Mouse (Mus musculus) intestine, embryonic 14.5 days (tissue): ENCODE results near the gene Supt3. TPM values are rescaled to one million over a fixed set of nuclear protein-coding genes. Genes with fewer than 3 reads are reported as not detected.

ENCODE experiments used
- ATAC-seq: fragments of 200-750 bp; cut with Nextera tagmentation; replicated peaks from 2 replicates; pipeline ENCODE4 v1.8.0; 2017; ENCODE audit warnings: low read depth, moderate number of reproducible peaks, moderate TSS enrichment, moderate library complexity; ENCODE audit not compliant: low FRiP score, low TSS enrichment
- DNase-seq: peaks from one replicate; pipeline ENCODE4 v3.0.0-alpha.2; 2018; ENCODE audit warnings: low spot score
- H3K27ac ChIP-seq: fragments of 300-500 bp; sonication (generic); 2 replicates; pipeline ENCODE4 v1.5.1; 2014; ENCODE audit warnings: low read depth, mild to moderate bottlenecking, control low read depth
- H3K27me3 ChIP-seq: fragments of 300-500 bp; sonication (generic); replicated peaks from 2 replicates; pipeline ENCODE4 v1.6.1; 2014; ENCODE audit warnings: low read length, control low read depth; ENCODE audit not compliant: control insufficient read depth, insufficient read depth
- H3K36me3 ChIP-seq: fragments of 300-500 bp; sonication (generic); 2 replicates; pipeline ENCODE4 v1.6.1; 2014; ENCODE audit warnings: low read length, control low read depth; ENCODE audit not compliant: control insufficient read depth, insufficient read depth
- H3K4me1 ChIP-seq: fragments of 300-500 bp; sonication (generic); replicated peaks from 2 replicates; pipeline ENCODE4 v1.6.1; 2014; ENCODE audit warnings: low read length, control low read depth, mixed read lengths; ENCODE audit not compliant: control insufficient read depth, insufficient read depth
- H3K4me2 ChIP-seq: fragments of 300-500 bp; sonication (generic); 2 replicates; pipeline ENCODE4 v1.6.1; 2014; ENCODE audit warnings: low read length
- H3K4me3 ChIP-seq: fragments of 300-500 bp; sonication (generic); 2 replicates; pipeline ENCODE4 v1.5.1; 2014; ENCODE audit warnings: low read depth, low read length, control low read depth, mixed read lengths
- H3K9ac ChIP-seq: fragments of 300-500 bp; sonication (generic); 2 replicates; pipeline ENCODE4 v1.6.1; 2014; ENCODE audit warnings: mild to moderate bottlenecking, low read length
- H3K9me3 ChIP-seq: fragments of 300-500 bp; sonication (generic); 2 replicates; pipeline ENCODE4 v1.6.1; 2016; ENCODE audit warnings: low read length, control low read depth; ENCODE audit not compliant: control insufficient read depth
- WGBS: fragments of 180-500 bp; shearing (Covaris S2); extraction: QIAGEN DNeasy Blood & Tissue Kit; methylation state at CpG from one replicate; pipeline ENCODE4 v1.1.7; 2014; 5-methylcytosine and 5-hydroxymethylcytosine counted together
- polyA plus RNA-seq: library from polyadenylated mRNA; unstranded; fragments of >200 nt; fragmentation: Nextera tagmentation; extraction: Ambion mirVana; gene quantifications from 2 replicates; pipeline ENCODE4 v1.2.1, GENCODE M21; 2014

Gene Supt3
- polyA plus RNA-seq, 1 experiment from 2014 or later = 18.8 TPM

DNA sequence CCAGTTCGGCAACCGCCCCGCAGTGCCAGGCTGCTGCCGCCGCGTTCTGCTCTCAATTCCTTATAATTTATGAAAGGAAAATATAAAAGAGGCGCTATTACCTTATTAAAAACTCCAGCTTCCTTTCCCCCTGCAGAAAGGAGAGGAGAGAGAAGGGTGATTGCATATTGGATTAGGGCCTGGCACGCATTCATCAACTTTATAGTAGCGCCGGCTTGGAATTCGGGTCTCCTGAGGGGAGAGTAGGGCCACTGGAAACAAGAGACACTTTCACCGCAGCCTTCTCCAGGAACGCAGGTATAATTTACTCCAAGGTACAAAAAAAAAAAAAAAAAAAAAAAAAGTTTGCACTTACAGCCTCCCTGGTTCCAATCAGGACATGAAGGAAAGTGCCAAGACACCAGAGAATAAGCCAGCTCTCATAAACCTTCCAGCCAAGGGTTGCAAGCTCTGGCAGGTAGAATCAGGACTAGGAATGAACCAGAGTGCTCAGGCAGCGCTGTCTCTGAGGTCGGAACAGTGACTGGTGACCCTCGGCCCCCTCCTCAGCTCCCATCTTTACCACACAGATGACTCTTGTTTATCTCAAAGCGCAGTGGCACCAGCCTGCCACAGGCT is 374.5 kb downstream of the Supt3 start:
- WGBS = 79% methylated on average over 17 of the region's 17 CpGs
- ATAC-seq (no peak), DNase-seq (no peak)
- H3K27me3 ChIP-seq = no peaks in the 10 kb centered on the region
- no peak overlapping the region for H3K4me2 ChIP-seq
- no peaks in the 10 kb centered on the region for H3K9me3 ChIP-seq
- H3K4me3 ChIP-seq = no peak overlapping the region
- no peak overlapping the region for H3K9ac ChIP-seq
- no peak overlapping the region for H3K27ac ChIP-seq
- no peaks in the 10 kb centered on the region for H3K4me1 ChIP-seq
- H3K36me3 ChIP-seq = no peaks in the 10 kb centered on the region

DNA sequence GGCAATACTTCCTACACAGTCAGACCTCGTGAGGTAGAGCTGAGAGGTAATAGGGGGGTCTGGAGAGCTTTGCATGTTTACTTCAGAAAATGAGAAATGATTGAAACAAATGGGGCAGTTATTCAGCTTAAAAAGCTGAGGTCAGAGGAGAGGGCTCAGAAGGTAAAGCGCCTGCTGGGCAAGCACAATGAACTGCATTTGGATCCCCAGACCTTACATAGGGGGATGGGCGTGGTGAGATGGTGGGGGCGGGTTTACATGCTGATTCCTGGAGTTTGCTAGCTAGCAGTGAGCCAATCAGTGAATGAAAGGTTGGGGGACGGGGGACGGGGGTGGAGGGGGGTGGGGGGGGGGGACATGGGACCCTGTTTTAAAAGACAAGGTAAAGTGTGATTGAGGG is 376.8 kb downstream of the Supt3 start:
- Histone ChIP-seq H3K27ac (no peak overlapping the region), H3K4me3 (no peak overlapping the region), H3K36me3 (no peaks in the 10 kb centered on the region), H3K27me3 (no peaks in the 10 kb centered on the region), H3K4me2 (no peak overlapping the region), H3K4me1 (0 out of 2 replicates have a peak, but pooled peaks cover 6% of the 10 kb centered on the region), H3K9me3 (no peaks in the 10 kb centered on the region), H3K9ac (no peak overlapping the region)
- WGBS = 37% methylated on average over 6 of the region's 6 CpGs
- DNase-seq (no peak), ATAC-seq (no peak)

DNA sequence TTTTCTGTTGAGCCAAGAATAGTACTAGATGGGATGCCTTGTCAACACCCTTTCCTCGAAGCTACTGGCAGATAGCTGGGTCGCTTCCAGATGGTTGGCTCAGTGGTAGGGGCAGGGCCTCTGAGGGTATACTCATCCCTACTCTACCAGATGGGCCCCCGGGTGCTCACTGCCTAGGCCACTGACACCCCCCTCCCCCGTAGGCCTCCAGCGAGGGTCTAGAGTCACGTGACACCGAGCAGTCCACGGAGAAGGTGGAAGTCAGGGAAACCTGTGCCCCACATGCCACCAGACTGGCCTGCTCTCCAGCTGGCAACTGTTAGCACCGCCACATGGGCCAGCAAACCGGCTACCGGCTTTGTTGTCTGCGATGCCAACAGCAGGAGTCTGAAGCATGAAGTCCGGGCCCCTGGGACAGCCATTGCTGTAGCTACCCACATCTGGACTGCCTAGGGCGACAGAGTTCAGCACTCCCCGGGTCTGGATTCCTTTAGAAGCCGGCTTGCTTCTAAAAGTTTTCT is 381.3 kb downstream of the Supt3 start:
- 0 out of 2 replicates have a peak, but pooled peaks cover 6% of the 10 kb centered on the region for H3K4me1 ChIP-seq
- no peak overlapping the region for H3K27ac ChIP-seq
- 69% methylated on average over 16 of the region's 16 CpGs for WGBS
- H3K9me3 ChIP-seq = no peaks in the 10 kb centered on the region
- H3K4me2 ChIP-seq = no peak overlapping the region
- H3K27me3 ChIP-seq = no peaks in the 10 kb centered on the region
- no peak overlapping the region for H3K4me3 ChIP-seq
- no peak overlapping the region for H3K9ac ChIP-seq
- ATAC-seq (no peak), DNase-seq (no peak)
- no peaks in the 10 kb centered on the region for H3K36me3 ChIP-seq

DNA sequence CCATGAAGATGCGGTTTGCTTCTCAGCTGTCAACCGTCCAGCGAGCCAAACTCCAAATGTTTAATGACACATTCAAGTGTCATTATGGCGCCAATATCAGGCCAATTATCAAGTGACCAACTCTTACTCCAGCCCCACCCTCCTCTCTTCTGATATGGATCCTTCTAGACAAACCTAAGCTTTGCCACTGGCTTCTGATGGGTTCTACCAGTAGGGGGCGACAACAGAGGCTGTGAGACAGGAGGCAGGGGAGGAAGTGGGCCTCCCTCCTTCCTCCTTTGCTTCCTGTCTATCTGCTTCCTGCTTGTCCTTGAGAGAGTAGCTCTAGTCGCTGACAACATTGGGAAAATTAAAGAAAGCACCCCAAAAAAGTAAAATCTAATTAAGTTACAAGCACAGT is 383.7 kb downstream of the Supt3 start:
- Histone ChIP-seq H3K9ac (no peak overlapping the region), H3K4me2 (no peak overlapping the region), H3K9me3 (no peaks in the 10 kb centered on the region), H3K27ac (no peak overlapping the region), H3K27me3 (no peaks in the 10 kb centered on the region), H3K4me3 (no peak overlapping the region), H3K4me1 (0 out of 2 replicates have a peak, but pooled peaks cover 6% of the 10 kb centered on the region), H3K36me3 (no peaks in the 10 kb centered on the region)
- DNase-seq = no peak
- 84% methylated on average over 6 of the region's 6 CpGs for WGBS
- ATAC-seq = no peak

DNA sequence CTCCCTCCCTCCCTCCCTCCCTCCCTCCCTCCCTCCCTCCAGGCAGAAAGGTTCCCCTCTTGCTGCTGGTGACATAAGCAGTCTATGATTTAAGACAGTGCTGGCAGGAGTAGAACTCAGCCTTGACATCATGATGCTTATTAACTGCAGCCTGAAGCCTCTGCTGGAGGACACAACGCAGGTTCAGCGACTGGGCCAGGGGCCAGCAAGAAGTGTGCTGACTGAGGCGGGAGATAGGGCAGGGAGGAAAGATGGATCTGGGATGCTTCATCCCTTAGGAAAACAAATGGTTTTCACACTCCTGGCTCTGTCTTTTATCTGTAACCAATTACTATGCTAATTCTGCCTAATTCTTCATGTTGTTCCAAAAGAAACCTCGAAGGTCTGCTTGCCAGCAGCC is 388.8 kb downstream of the Supt3 start:
- peaks cover 10% of the 10 kb centered on the region; the same call in 1 of the 2 replicates for H3K4me1 ChIP-seq
- H3K27me3 ChIP-seq = no peaks in the 10 kb centered on the region
- ATAC-seq (peak; percentile 79), DNase-seq (no peak)
- WGBS = 19% methylated on average over 4 of the region's 4 CpGs
- no peak overlapping the region for H3K4me2 ChIP-seq
- H3K9me3 ChIP-seq = no peaks in the 10 kb centered on the region
- H3K36me3 ChIP-seq = no peaks in the 10 kb centered on the region
- H3K4me3 ChIP-seq = no peak overlapping the region
- no peak overlapping the region for H3K9ac ChIP-seq
- no peak overlapping the region for H3K27ac ChIP-seq

Other genes with a start within 250 kb of the Supt3 start
- 0.99 and 1.1 TPM in 2 replicates for gene Runx2, start 37.6 kb downstream of the Supt3 start, polyA plus RNA-seq